Mouse (Mus musculus) inflammation-experienced regulatory T-cells (primary cell): ENCODE measurements around the gene Zfp969. TPM values are rescaled to one million over a fixed set of nuclear protein-coding genes. Genes with fewer than 3 reads are reported as not detected.

Experiments used
- polyA plus RNA-seq, 2 experiments: library from polyadenylated mRNA; unstranded; fragments of 100-300 nt; shearing (Covaris generic); gene quantifications; one replicate each; pipeline ENCODE4 v1.2.1; 2017

The Zfp969 gene
- not detected for polyA plus RNA-seq

DNA sequence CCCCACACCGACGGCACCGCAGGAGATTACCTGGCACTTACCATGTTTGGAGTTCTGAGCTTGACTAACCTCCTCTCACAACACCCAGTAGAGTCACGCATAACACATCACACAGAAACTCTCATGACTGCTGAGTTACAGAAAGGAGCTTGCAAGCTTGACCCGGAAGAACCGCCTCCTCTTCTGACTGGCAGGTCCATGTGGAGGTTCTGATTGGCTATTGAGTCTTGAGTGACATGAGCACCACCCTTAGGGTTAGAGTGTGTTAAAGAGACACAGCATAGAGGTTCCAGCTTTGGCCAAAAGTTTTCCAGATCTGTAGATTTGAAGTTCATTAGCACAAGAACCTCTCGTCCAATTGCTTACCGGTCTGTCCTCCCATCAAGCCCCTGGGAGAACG lies at the start of gene Zfp969:
Gene Zfp969 (minus strand): TSS at position 101 of the 400 bp plus-strand sequence.

DNA sequence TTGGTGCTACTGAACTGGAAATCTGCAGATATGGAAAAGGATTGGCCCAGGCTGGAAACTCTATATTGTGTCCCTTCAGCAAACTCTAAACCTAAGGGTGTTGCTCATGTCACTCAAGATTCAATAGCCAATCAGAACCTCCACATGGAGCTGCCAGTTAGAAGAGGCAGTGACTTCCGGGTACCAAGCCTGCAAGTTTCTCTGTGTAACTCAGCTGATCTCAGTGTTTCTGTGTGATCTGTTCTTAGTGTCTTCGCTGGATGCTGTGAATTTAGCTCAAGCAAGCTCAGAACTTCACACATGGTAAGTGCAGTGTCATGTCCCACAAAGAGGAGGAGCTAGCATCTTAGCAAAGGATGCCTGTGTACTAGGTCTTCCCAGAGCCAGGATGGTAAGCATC lies 37.8 kb upstream of the Zfp969 start, which contains the start of gene Gm2007:
Gene Gm2007 (plus strand): TSS at position 301 of the 400 bp plus-strand sequence.

DNA sequence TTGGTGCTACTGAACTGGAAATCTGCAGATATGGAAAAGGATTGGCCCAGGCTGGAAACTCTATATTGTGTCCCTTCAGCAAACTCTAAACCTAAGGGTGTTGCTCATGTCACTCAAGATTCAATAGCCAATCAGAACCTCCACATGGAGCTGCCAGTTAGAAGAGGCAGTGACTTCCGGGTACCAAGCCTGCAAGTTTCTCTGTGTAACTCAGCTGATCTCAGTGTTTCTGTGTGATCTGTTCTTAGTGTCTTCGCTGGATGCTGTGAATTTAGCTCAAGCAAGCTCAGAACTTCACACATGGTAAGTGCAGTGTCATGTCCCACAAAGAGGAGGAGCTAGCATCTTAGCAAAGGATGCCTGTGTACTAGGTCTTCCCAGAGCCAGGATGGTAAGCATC lies 59.8 kb downstream of the Zfp969 start, which contains the start of gene Gm11007:
Gene Gm11007 (plus strand): TSS at position 301 of the 400 bp plus-strand sequence.

Other genes starting within 250 kb of the Zfp969 start
- 1 to 10 TPM; 4.3 to 6.7 TPM for gene Zfp965, start 233.7 kb downstream of the Zfp969 start, polyA plus RNA-seq
- gene Gm11007, start 59.7 kb downstream of the Zfp969 start, polyA plus RNA-seq, result 10 to 100 TPM in 1 of 2 experiments, 1 to 10 TPM in 1; 2.1 to 10.9 TPM
- 10 to 100 TPM in 1 of 2 experiments, 1 to 10 TPM in 1; 2.1 to 10.9 TPM for gene Gm2007, start 37.9 kb upstream of the Zfp969 start, polyA plus RNA-seq
- not detected for gene Gm14288, start 97.4 kb upstream of the Zfp969 start, polyA plus RNA-seq
- 1 to 10 TPM; 4.9 to 7.1 TPM for gene Gm6710, start 165.6 kb upstream of the Zfp969 start, polyA plus RNA-seq
- gene Zfp966, start 227.5 kb upstream of the Zfp969 start, polyA plus RNA-seq, result 1 to 10 TPM; 1.7 to 4.9 TPM